Mouse (Mus musculus) lung, adult 2 months (tissue): ENCODE measurements at regions not wholly inside any gene's neighbourhood (a gene's known extent, or its start where the extent isn't known, plus 50 kb on each side); places are given as distances from the start of the nearest gene placed in this dataset.

Experiments
- CTCF ChIP-seq: fragments of 200-500 bp; IDR thresholded peaks from 2 replicates; pipeline ENCODE4 v1.5.1; 2011; ENCODE audit warnings: mild to moderate bottlenecking, low read length, control low read depth; ENCODE audit not compliant: insufficient read depth
- POLR2A ChIP-seq: fragments of 200-500 bp; IDR thresholded peaks from 2 replicates; pipeline ENCODE4 v1.6.1; 2011; ENCODE audit warnings: low read depth, mild to moderate bottlenecking, control low read depth, low read length, borderline replicate concordance; ENCODE audit errors: extremely low read depth

GRCm38 (mm10) chr14:61960243-61960957 is 332.0 kb upstream of the Rnaseh2b start:
- TF ChIP-seq CTCF, result no peak
- no peak for TF ChIP-seq POLR2A
